Mouse (Mus musculus): ENCODE results near the gene Taok2. TPM values are rescaled to one million over a fixed set of nuclear protein-coding genes. Genes with fewer than 3 reads are reported as not detected.
A peak's percentile ranks its signal among the peaks of the same experiment; 100 is the strongest.

Gene Taok2
- polyA plus RNA-seq, 1 experiment, result 45.4 TPM

- H3K27ac ChIP-seq (ENCODE audit: insufficient read depth, low read length), result no peak overlapping the region
- TF ChIP-seq CTCF (IDR thresholded peaks at IDR 0.05; ENCODE audit: borderline replicate concordance, insufficient read depth, low read length) (no peak), POLR2A (IDR thresholded peaks at IDR 0.05; ENCODE audit: low read depth, low read length) (no peak)
- no peaks in the 10 kb centered on the region; the same call in 1 of the 2 replicates for H3K4me1 ChIP-seq (ENCODE audit: control insufficient read depth, insufficient read depth, low read length)
- H3K4me3 ChIP-seq (ENCODE audit: insufficient read depth, low read length), result no peak overlapping the region
Measured at GRCm38 (mm10) chr7:126877239-126877638, 7.3 kb downstream of the Taok2 start.

- TF ChIP-seq POLR2A (IDR thresholded peaks at IDR 0.05; ENCODE audit: low read depth, low read length), result no peak
- no peak for TF ChIP-seq CTCF (IDR thresholded peaks at IDR 0.05; ENCODE audit: borderline replicate concordance, insufficient read depth, low read length)
- no peak overlapping the region for H3K4me3 ChIP-seq (ENCODE audit: insufficient read depth, low read length)
- H3K27ac ChIP-seq (ENCODE audit: insufficient read depth, low read length), result no peak overlapping the region
- H3K4me1 ChIP-seq (ENCODE audit: control insufficient read depth, insufficient read depth, low read length), result no peaks in the 10 kb centered on the region
Measured at GRCm38 (mm10) chr7:126870520-126870891, 14.0 kb downstream of the Taok2 start.

- TF ChIP-seq POLR2A (IDR thresholded peaks at IDR 0.05; ENCODE audit: low read depth, low read length) (no peak), CTCF (IDR thresholded peaks at IDR 0.05; ENCODE audit: borderline replicate concordance, insufficient read depth, low read length) (no peak)
- no peaks in the 10 kb centered on the region for H3K4me1 ChIP-seq (ENCODE audit: control insufficient read depth, insufficient read depth, low read length)
- H3K4me3 ChIP-seq (ENCODE audit: insufficient read depth, low read length), result no peak overlapping the region
- H3K27ac ChIP-seq (ENCODE audit: insufficient read depth, low read length), result no peak overlapping the region
Measured at GRCm38 (mm10) chr7:126869780-126870519, 14.6 kb downstream of the Taok2 start.

GRCm38 (mm10) chr7:126868003-126868402 is 16.5 kb downstream of the Taok2 start:
- Histone ChIP-seq H3K4me1 (ENCODE audit: control insufficient read depth, insufficient read depth, low read length) (no peaks in the 10 kb centered on the region), H3K4me3 (ENCODE audit: insufficient read depth, low read length) (no peak overlapping the region), H3K27ac (ENCODE audit: insufficient read depth, low read length) (no peak overlapping the region)
- TF ChIP-seq CTCF (IDR thresholded peaks at IDR 0.05; ENCODE audit: borderline replicate concordance, insufficient read depth, low read length) (no peak), POLR2A (IDR thresholded peaks at IDR 0.05; ENCODE audit: low read depth, low read length) (no peak)

- no peak for TF ChIP-seq CTCF (IDR thresholded peaks at IDR 0.05; ENCODE audit: borderline replicate concordance, insufficient read depth, low read length)
- TF ChIP-seq POLR2A (IDR thresholded peaks at IDR 0.05; ENCODE audit: low read depth, low read length), result no peak
- no peak overlapping the region for H3K27ac ChIP-seq (ENCODE audit: insufficient read depth, low read length)
- no peak overlapping the region for H3K4me3 ChIP-seq (ENCODE audit: insufficient read depth, low read length)
- no peaks in the 10 kb centered on the region for H3K4me1 ChIP-seq (ENCODE audit: control insufficient read depth, insufficient read depth, low read length)
Measured at GRCm38 (mm10) chr7:126867534-126867933, 17.0 kb downstream of the Taok2 start.

- Histone ChIP-seq H3K4me3 (ENCODE audit: insufficient read depth, low read length) (no peak overlapping the region), H3K4me1 (ENCODE audit: control insufficient read depth, insufficient read depth, low read length) (no peaks in the 10 kb centered on the region), H3K27ac (ENCODE audit: insufficient read depth, low read length) (no peak overlapping the region)
- no peak for TF ChIP-seq POLR2A (IDR thresholded peaks at IDR 0.05; ENCODE audit: low read depth, low read length)
- TF ChIP-seq CTCF (IDR thresholded peaks at IDR 0.05; ENCODE audit: borderline replicate concordance, insufficient read depth, low read length), result no peak
Measured at GRCm38 (mm10) chr7:126863791-126864190, 20.7 kb downstream of the Taok2 start.

GRCm38 (mm10) chr7:126862147-126862784 is 22.2 kb downstream of the Taok2 start, which contains the start of gene Ino80e:
Ino80e (minus strand) TSS chr7:126862377.
- Histone ChIP-seq H3K4me3 (ENCODE audit: insufficient read depth, low read length) (peak within 1 kb of the TSS; percentile 72), H3K27ac (ENCODE audit: insufficient read depth, low read length) (peak within 1 kb of the TSS; percentile 51), H3K4me1 (ENCODE audit: control insufficient read depth, insufficient read depth, low read length) (no peaks in the 10 kb centered on the region)
- TF ChIP-seq CTCF (IDR thresholded peaks at IDR 0.05; ENCODE audit: borderline replicate concordance, insufficient read depth, low read length) (no peak), POLR2A (IDR thresholded peaks at IDR 0.05; ENCODE audit: low read depth, low read length) (peak; percentile 44; the same call in 1 of the 2 replicates)

GRCm38 (mm10) chr7:126861429-126862130 is 22.9 kb downstream of the Taok2 start, which contains the start of gene Hirip3:
Hirip3 (plus strand) TSS chr7:126861972.
- TF ChIP-seq CTCF (IDR thresholded peaks at IDR 0.05; ENCODE audit: borderline replicate concordance, insufficient read depth, low read length), result no peak
- peak; percentile 81 for TF ChIP-seq POLR2A (IDR thresholded peaks at IDR 0.05; ENCODE audit: low read depth, low read length)
- Histone ChIP-seq H3K27ac (ENCODE audit: insufficient read depth, low read length) (peak within 1 kb of the TSS; percentile 51), H3K4me1 (ENCODE audit: control insufficient read depth, insufficient read depth, low read length) (no peaks in the 10 kb centered on the region), H3K4me3 (ENCODE audit: insufficient read depth, low read length) (peak within 1 kb of the TSS; percentile 72)

- Histone ChIP-seq H3K4me3 (ENCODE audit: insufficient read depth, low read length) (peak overlapping the region; percentile 72), H3K4me1 (ENCODE audit: control insufficient read depth, insufficient read depth, low read length) (no peaks in the 10 kb centered on the region), H3K27ac (ENCODE audit: insufficient read depth, low read length) (no peak overlapping the region)
- no peak for TF ChIP-seq CTCF (IDR thresholded peaks at IDR 0.05; ENCODE audit: borderline replicate concordance, insufficient read depth, low read length)
- no peak for TF ChIP-seq POLR2A (IDR thresholded peaks at IDR 0.05; ENCODE audit: low read depth, low read length)
Measured at GRCm38 (mm10) chr7:126860987-126861386, 23.5 kb downstream of the Taok2 start.
